Mouse (Mus musculus) ovary, adult 2 months (tissue): ENCODE data around the gene Olfr317. TPM values are rescaled to one million over a fixed set of nuclear protein-coding genes. Genes with fewer than 3 reads are reported as not detected.

Experiments used
- polyA plus RNA-seq: library from polyadenylated mRNA; depleted of rRNA; stranded (reverse); fragments of >200 nt; gene quantifications from 2 replicates; pipeline ENCODE4 v1.2.3, GENCODE M21; 2012; rRNA removed

Gene Olfr317
- not detected in 2 replicates for polyA plus RNA-seq

DNA sequence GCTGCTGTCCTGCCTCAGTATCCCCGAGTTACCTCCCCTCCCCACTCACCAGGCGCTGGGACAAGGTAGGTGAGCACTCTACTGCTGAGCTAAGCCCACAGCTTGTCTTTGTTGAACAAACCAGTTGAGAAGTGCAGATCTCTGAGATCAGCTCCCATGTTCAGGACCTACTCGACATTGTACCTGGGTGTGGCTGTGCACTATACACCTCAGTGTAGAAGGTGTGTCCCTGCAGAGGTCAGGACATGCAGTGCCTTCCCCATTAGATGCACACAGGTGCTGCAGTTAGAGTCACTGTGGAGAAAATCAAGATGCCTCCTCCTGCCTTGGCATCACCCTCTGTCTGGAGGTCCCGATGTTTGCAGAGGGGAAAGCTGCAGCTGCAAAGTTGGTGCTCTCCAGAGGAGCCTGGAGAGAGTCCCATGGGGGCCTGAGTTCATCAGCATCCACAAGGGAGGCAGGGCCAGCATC lies at the start of gene Olfr317:
Gene Olfr317, minus strand, starts transcription at position 421 of the 471 bp plus-strand sequence.

DNA sequence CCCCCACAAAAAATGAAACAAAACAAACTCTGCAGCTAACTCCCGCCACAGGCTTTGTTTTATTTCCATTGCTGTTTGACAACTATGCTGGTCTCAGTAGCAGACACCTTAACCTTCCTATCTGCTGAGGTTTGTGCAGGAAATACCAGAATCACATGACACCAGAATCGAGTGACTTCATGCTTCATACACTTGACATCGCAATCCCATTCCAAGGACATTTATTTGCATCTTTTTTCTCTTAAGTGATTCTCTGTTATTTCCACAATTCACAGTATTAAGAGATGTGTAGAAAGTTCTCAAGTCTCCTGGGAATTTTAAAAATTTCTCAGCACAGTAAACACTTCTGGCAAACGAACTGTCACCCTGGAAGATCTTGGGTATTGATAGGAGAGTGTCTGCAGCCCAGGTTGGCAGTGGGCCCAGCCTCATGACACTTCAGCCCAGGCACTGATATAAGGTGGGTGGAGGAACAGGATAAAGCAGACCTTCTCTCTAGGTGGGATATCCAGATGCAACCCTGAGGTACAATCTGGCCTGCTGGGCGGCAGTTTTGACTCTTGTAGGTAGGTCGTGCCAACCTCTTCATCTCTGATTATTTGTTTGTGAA lies 43.6 kb upstream of the Olfr317 start, which contains the start of gene Olfr314:
Gene Olfr314, plus strand, starts transcription at position 473 of the 610 bp plus-strand sequence.

DNA sequence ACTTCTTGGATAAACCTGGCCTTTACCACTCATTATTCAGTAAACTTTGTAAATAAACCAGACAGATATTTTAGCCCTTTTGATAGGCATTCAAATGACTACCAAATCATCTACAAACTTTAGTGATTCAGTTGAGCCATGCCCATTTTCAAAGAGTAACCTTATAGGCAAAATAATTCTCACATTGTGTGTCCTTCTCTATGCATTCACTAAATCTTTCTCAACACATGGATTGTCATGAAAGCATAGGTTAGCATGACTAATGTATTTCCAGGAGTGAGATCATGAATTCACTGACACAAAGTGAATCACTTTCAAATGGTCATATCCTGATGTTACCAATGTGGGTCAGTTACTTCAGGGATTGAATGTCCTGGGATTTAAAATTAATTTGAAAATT lies 33.9 kb upstream of the Olfr317 start, which contains the start of gene Olfr315:
Gene Olfr315, plus strand, starts transcription at position 301 of the 400 bp plus-strand sequence.

DNA sequence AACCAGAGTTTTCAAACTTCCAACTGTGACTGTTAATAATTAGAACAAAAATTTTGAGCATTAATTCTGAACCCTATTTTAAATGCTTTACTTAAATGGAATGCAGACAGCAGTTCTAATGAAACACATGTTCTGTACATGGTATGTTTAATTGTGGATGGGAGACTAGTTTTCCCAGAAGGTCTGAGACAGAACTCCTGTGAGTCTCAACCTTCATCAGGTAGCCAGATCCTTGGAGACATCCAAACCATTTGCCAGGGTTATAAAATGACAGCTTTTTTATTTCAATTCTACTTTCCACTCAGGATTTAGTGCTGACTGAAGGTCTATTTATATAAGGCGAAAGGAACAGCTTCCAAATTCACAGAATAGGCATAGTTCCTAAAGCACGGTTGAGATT lies 13.4 kb upstream of the Olfr317 start, which contains the start of gene Olfr316:
Gene Olfr316, plus strand, starts transcription at position 301 of the 400 bp plus-strand sequence.

DNA sequence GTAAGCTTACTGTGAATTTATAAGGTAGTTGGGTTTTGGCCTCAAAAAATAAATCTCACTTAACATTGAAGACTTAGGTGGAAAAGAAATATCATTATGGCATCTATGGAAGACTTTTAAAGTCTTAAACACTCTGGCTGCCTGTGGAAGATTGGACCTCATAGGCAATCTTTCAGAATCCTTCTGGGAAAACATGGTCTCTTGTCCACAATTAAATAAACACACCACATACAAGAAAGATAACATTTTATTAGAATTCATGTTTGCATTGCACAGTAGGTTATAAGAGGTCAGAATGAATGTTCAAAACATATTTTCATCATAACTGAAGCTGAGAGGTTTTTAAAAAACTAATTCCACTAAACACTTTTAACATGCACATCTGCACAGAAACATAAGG lies 15.1 kb downstream of the Olfr317 start, which contains the start of gene Olfr318:
Gene Olfr318, minus strand, starts transcription at position 101 of the 400 bp plus-strand sequence.

DNA sequence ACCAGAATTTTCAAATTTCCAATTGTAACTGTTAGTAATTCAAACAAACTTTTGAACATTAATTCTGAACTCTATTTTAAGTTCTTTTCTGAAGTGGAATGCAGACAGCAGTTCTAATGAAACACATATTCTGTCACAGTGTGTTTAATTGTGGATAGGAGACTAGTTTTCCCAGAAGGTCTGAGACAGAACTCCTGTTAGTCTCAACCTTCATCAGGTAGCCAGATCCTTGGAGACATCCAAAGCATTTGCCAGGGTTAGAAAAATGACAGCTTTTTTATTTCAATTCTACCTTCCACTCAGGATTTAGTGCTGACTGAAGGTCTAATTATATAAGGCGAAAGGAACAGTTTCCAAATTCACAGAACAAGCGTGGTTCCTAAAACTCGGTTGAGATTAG lies 40.1 kb downstream of the Olfr317 start, which contains the start of gene Olfr319:
Gene Olfr319, plus strand, starts transcription at position 301 of the 400 bp plus-strand sequence.

Other genes starting within 250 kb of the Olfr317 start
- not detected in 2 replicates for gene Olfr332, start 246.7 kb downstream of the Olfr317 start, polyA plus RNA-seq
- 0.20 TPM in 1 of 2 replicates, not detected in the other for gene Olfr331, start 236.6 kb downstream of the Olfr317 start, polyA plus RNA-seq
- gene Olfr330, start 204.4 kb downstream of the Olfr317 start, polyA plus RNA-seq = 4.6 and 8.1 TPM in 2 replicates
- 2.4 and 4.6 TPM in 2 replicates for gene Olfr329-ps, start 192.8 kb downstream of the Olfr317 start, polyA plus RNA-seq
- 0.24 and 0.40 TPM in 2 replicates for gene Olfr328, start 183.6 kb downstream of the Olfr317 start, polyA plus RNA-seq
- 0.50 TPM in 1 of 2 replicates, not detected in the other for gene Olfr224, start 168.7 kb downstream of the Olfr317 start, polyA plus RNA-seq
- not detected in 2 replicates for gene Olfr325, start 161.5 kb downstream of the Olfr317 start, polyA plus RNA-seq
- not detected in 2 replicates for gene Olfr324, start 144.1 kb downstream of the Olfr317 start, polyA plus RNA-seq
- gene 2210407C18Rik, start 123.1 kb downstream of the Olfr317 start, polyA plus RNA-seq = 0.28 TPM in 1 of 2 replicates, not detected in the other
- not detected in 2 replicates for gene Olfr323, start 108.7 kb downstream of the Olfr317 start, polyA plus RNA-seq
- gene Trim58, start 98.7 kb downstream of the Olfr317 start, polyA plus RNA-seq = 0.06 TPM in 1 of 2 replicates, not detected in the other
- gene Olfr322, start 80.4 kb downstream of the Olfr317 start, polyA plus RNA-seq = not detected in 2 replicates
- gene Olfr320, start 58.1 kb downstream of the Olfr317 start, polyA plus RNA-seq = not detected in 2 replicates
- gene Olfr319, start 40.0 kb downstream of the Olfr317 start, polyA plus RNA-seq = not detected in 2 replicates
- gene Olfr318, start 15.2 kb downstream of the Olfr317 start, polyA plus RNA-seq = not detected in 2 replicates
- gene Olfr316, start 13.5 kb upstream of the Olfr317 start, polyA plus RNA-seq = 0.09 and 0.32 TPM in 2 replicates
- 0.18 and 0.20 TPM in 2 replicates for gene Olfr315, start 34.0 kb upstream of the Olfr317 start, polyA plus RNA-seq
- gene Olfr314, start 43.7 kb upstream of the Olfr317 start, polyA plus RNA-seq = not detected in 2 replicates
- 11.9 and 17.3 TPM in 2 replicates for gene Fam183b, start 62.7 kb upstream of the Olfr317 start, polyA plus RNA-seq
- gene Olfr313, start 75.8 kb upstream of the Olfr317 start, polyA plus RNA-seq = not detected in 2 replicates
- gene Olfr312, start 90.0 kb upstream of the Olfr317 start, polyA plus RNA-seq = not detected in 2 replicates
- not detected in 2 replicates for gene Olfr311, start 100.0 kb upstream of the Olfr317 start, polyA plus RNA-seq
- 2.0 and 2.7 TPM in 2 replicates for gene Gm12258, start 107.9 kb upstream of the Olfr317 start, polyA plus RNA-seq
- gene 2810021J22Rik, start 128.0 kb upstream of the Olfr317 start, polyA plus RNA-seq = 4.1 and 4.3 TPM in 2 replicates
- 0.62 and 1.0 TPM in 2 replicates for gene Zfp39, start 165.0 kb upstream of the Olfr317 start, polyA plus RNA-seq
- gene Btnl10, start 178.7 kb upstream of the Olfr317 start, polyA plus RNA-seq = 0.08 TPM in 1 of 2 replicates, not detected in the other
- gene Rnf187, start 199.7 kb upstream of the Olfr317 start, polyA plus RNA-seq = 340 and 524 TPM in 2 replicates
- 3.8 and 4.6 TPM in 2 replicates for gene Hist3h2ba, start 209.7 kb upstream of the Olfr317 start, polyA plus RNA-seq
- 22.2 and 26.2 TPM in 2 replicates for gene Hist3h2a, start 215.5 kb upstream of the Olfr317 start, polyA plus RNA-seq
- gene Trim17, start 215.5 kb upstream of the Olfr317 start, polyA plus RNA-seq = 0.36 and 0.40 TPM in 2 replicates
- gene Trim11, start 238.9 kb upstream of the Olfr317 start, polyA plus RNA-seq = 33.3 and 39.5 TPM in 2 replicates